Mouse (Mus musculus): ENCODE measurements around the gene Gm21761.
"Not testable (repeated sequence)": the region's sequence is repeated elsewhere in the genome, so short reads cannot be mapped to it uniquely, and the experiment has no call there.

DNA sequence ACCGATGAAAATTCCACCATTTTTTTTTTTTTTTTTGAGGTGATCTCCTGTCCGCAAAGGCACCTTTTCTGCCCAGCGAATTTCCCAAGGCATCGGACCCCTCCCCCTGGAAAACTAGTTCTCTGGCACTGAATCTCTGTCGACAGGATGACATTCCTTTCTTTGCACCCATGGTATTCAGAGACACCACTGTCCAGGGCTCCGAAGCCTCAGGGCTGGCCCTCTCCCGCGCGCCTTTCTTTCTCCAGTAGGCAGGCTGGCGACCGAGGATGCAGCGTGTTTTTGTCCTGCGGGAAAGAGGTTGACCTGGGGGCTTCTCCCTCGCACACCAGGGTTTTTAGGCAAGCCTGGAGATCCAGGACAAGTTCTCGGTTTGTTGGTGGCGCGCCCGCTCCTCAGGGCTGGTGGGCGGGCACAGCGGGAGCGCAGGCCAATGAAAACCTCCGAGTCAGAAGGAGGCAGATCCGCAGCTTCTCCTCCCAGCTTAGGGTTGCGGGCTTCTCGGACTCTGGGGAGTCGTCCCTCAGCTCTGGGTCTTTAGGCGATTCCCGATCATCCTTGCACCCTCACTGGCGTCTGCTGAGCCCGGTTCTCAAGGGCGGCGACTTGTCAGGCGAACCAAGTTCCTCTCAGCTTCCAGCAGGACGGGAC lies 36.4 kb upstream of the Gm21761 start:
- not testable (repeated sequence) for TF ChIP-seq CTCF (IDR thresholded peaks at IDR 0.05; ENCODE audit: borderline replicate concordance, control insufficient read depth, extremely low read depth, insufficient read depth, low read length, poor library complexity); POLR2A (IDR thresholded peaks at IDR 0.05; ENCODE audit: control insufficient read depth, extremely low read depth, insufficient read depth, low read length, poor library complexity)
